Mouse (Mus musculus) embryonic facial prominence, embryonic 12.5 days (tissue): ENCODE measurements at regions not wholly inside any gene's neighbourhood (a gene's known extent, or its start where the extent isn't known, plus 50 kb on each side); places are given as distances from the start of the nearest gene placed in this dataset.

Experiments
- ATAC-seq: fragments of 200-750 bp; cut with Nextera tagmentation; 2 replicates; pipeline ENCODE4 v1.8.0; 2017; ENCODE audit not compliant: insufficient number of reproducible peaks, insufficient read depth, low FRiP score, low TSS enrichment
- H3K27ac ChIP-seq: fragments of 300-500 bp; sonication (generic); 2 replicates; pipeline ENCODE4 v1.5.1; 2016; ENCODE audit warnings: mild to moderate bottlenecking
- H3K27me3 ChIP-seq: fragments of 300-500 bp; sonication (generic); 2 replicates; pipeline ENCODE4 v1.6.1; 2016; ENCODE audit warnings: mild to moderate bottlenecking, moderate library complexity
- H3K36me3 ChIP-seq: fragments of 300-500 bp; sonication (generic); 2 replicates; pipeline ENCODE4 v1.6.1; 2016; ENCODE audit warnings: mild to moderate bottlenecking
- H3K4me1 ChIP-seq: fragments of 300-500 bp; sonication (generic); 2 replicates; pipeline ENCODE4 v1.6.1; 2016
- H3K4me2 ChIP-seq: fragments of 300-500 bp; sonication (generic); replicated peaks from 2 replicates; pipeline ENCODE4 v1.6.1; 2016; ENCODE audit warnings: mild to moderate bottlenecking, moderate library complexity
- H3K4me3 ChIP-seq: fragments of 300-500 bp; sonication (generic); 2 replicates; pipeline ENCODE4 v1.5.1; 2016; ENCODE audit warnings: mild to moderate bottlenecking
- H3K9ac ChIP-seq: fragments of 300-500 bp; sonication (generic); 2 replicates; pipeline ENCODE4 v1.6.1; 2016; ENCODE audit warnings: mild to moderate bottlenecking, moderate library complexity
- H3K9me3 ChIP-seq: fragments of 300-500 bp; sonication (generic); 2 replicates; pipeline ENCODE4 v1.6.1; 2016; ENCODE audit warnings: mild to moderate bottlenecking, moderate library complexity
- WGBS: fragments of 180-500 bp; shearing (Covaris S2); methylation state at CpG from one replicate; pipeline ENCODE4 v1.1.7; 2016; 5-methylcytosine and 5-hydroxymethylcytosine counted together

DNA sequence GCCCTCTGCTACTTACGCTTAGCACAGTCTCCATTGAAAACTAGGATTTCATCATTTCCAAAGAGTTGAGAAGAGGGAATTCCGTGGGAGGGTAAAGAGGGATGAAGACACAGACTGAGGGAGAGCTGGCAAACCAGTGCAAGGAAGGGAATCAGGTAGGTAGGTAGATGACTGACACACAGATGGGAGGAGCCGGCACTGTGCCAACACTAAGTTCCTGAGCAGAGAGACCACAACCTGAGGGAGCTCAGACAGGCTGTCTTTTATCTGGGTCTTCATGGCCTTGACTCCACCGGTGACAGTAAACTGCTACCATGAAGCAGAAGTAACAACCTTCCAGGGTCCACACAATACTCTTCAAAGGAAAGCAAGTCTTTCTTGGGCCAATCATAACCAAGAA, 200.2 kb upstream of the Smim15 start:
- peaks cover 35% of the 10 kb centered on the region for H3K4me1 ChIP-seq
- no peak overlapping the region for H3K27ac ChIP-seq
- H3K9me3 ChIP-seq = no peaks in the 10 kb centered on the region
- 88% methylated on average over 4 of the region's 4 CpGs for WGBS
- no peak for ATAC-seq
- no peaks in the 10 kb centered on the region for H3K27me3 ChIP-seq
- no peak overlapping the region for H3K4me2 ChIP-seq
- H3K36me3 ChIP-seq = no peaks in the 10 kb centered on the region
- no peak overlapping the region for H3K9ac ChIP-seq
- no peak overlapping the region for H3K4me3 ChIP-seq

DNA sequence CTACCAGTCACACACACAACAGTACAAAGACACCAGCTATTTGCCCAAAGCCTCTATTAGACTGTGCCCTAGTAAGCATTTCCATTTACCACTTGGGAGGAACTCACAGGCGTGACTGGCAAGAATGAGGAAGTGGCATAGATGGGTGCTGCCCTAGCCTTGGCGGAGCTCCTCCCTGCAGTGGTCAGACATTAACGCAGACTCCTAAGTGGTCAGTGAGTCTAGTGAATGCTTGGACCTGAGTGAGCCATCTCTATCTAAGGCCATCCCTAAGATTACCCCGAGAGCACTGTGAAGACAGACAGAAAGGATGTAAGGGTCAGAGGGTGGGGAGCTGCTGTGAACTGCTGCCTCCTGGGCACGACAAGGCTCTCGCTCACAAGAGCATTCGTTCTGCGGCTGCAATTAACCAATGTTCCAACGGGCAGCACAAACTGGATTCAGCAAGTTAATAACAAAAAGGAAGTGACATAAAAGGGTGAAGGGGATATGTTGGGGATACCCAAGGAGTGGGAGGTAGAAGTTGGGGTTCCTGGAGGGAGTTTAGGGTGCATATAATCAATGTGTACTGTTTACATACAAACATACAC, 206.0 kb upstream of the Smim15 start:
- H3K4me2 ChIP-seq = no peak overlapping the region
- no peaks in the 10 kb centered on the region for H3K27me3 ChIP-seq
- H3K4me3 ChIP-seq = no peak overlapping the region
- no peak overlapping the region for H3K9ac ChIP-seq
- ATAC-seq = no peak
- H3K9me3 ChIP-seq = no peaks in the 10 kb centered on the region
- H3K36me3 ChIP-seq = no peaks in the 10 kb centered on the region
- peaks cover 24% of the 10 kb centered on the region for H3K4me1 ChIP-seq
- WGBS = 81% methylated on average over 9 of the region's 9 CpGs
- H3K27ac ChIP-seq = no peak overlapping the region

- Histone ChIP-seq H3K9me3 (no peaks in the 10 kb centered on the region), H3K27me3 (no peaks in the 10 kb centered on the region), H3K36me3 (no peaks in the 10 kb centered on the region), H3K27ac (no peak overlapping the region), H3K4me3 (no peak overlapping the region), H3K4me2 (no peak overlapping the region), H3K4me1 (peaks cover 18% of the 10 kb centered on the region; the same call in 1 of the 2 replicates), H3K9ac (no peak overlapping the region)
- WGBS = 46% methylated on average over 5 of the region's 5 CpGs
- ATAC-seq = no peak
Observed at GRCm38 (mm10) chr13:107837206-107837952, 206.9 kb upstream of the Smim15 start.

DNA sequence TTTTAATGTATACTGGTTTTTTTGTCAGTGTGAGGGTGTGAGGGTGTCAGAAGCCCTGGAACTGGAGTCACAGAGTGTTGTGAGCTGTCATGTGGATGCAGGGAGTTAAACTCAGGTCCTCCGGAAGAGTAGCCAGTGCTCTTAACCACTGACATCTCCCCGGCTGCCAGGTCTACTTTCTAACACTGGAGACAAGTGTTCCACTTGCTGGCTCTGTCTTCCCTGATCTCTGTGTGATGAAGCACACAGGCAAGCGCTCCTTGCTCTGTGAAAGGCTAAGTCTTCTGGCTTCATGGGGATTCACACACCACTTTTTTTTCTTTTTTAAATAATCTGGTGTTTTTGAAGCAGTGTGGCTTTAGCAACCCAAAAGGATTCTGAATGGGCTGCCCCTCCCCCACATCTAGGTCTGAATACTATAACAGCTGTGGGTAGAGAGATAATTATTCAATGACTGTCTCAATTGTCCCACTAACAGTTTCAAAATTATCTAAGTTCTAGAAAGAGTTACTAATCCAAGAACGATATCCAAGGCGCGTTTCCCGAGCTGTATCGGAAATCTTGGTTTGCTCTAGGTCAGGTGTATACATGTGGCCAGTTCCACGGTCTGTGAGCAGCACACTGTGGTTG, 208.4 kb upstream of the Smim15 start:
- peaks cover 28% of the 10 kb centered on the region for H3K4me1 ChIP-seq
- WGBS = 58% methylated on average over 9 of the region's 9 CpGs
- no peaks in the 10 kb centered on the region for H3K36me3 ChIP-seq

DNA sequence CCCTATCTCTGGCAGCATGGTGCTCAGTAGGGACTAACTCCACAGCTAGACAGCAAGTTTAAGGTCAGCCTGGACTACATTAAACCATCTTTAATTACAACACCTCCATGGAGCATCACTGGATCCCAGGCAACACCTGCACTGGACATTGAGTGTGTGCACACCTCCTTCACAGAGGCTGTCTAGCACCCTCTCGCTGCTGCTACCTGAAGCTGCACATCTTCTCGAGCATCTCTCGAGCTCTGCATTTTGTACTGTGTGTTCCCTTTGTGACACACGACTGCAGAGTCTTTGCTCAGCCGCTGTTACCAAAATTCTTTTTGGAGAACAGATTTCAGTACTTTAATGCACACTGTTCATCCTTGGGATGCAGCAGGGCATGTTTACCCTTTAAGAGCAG, 212.2 kb upstream of the Smim15 start:
- no peak overlapping the region; the same call in 1 of the 2 replicates for H3K27ac ChIP-seq
- peaks cover 22% of the 10 kb centered on the region for H3K4me1 ChIP-seq

More for the DNA sequence above, 208.4 kb upstream of the Smim15 start:
- no peaks in the 10 kb centered on the region for H3K9me3 ChIP-seq
- no peak overlapping the region for H3K27ac ChIP-seq
- H3K4me2 ChIP-seq = no peak overlapping the region
- H3K4me3 ChIP-seq = no peak overlapping the region
- H3K9ac ChIP-seq = no peak overlapping the region
- ATAC-seq = no peak
- H3K27me3 ChIP-seq = no peaks in the 10 kb centered on the region

GRCm38 (mm10) chr13:107831221-107831681, 213.0 kb upstream of the Smim15 start:
- Histone ChIP-seq H3K9me3 (no peaks in the 10 kb centered on the region), H3K27me3 (no peaks in the 10 kb centered on the region), H3K9ac (no peak overlapping the region), H3K4me2 (peak overlapping the region; percentile 45), H3K36me3 (no peaks in the 10 kb centered on the region), H3K4me1 (peaks cover 26% of the 10 kb centered on the region), H3K4me3 (peak overlapping the region; percentile 12; the same call in 1 of the 2 replicates), H3K27ac (no peak overlapping the region)
- WGBS = under 1% methylated on average over 17 of the region's 17 CpGs
- peak; percentile 100 for ATAC-seq

More for the DNA sequence above, 212.2 kb upstream of the Smim15 start:
- Histone ChIP-seq H3K27me3 (no peaks in the 10 kb centered on the region), H3K9me3 (no peaks in the 10 kb centered on the region), H3K4me2 (no peak overlapping the region), H3K4me3 (no peak overlapping the region), H3K36me3 (no peaks in the 10 kb centered on the region), H3K9ac (no peak overlapping the region)
- no peak for ATAC-seq
- WGBS = 58% methylated on average over 5 of the region's 5 CpGs

- Histone ChIP-seq H3K36me3 (no peaks in the 10 kb centered on the region), H3K27me3 (no peaks in the 10 kb centered on the region), H3K4me2 (no peak overlapping the region), H3K9ac (no peak overlapping the region), H3K4me1 (peaks cover 26% of the 10 kb centered on the region), H3K4me3 (no peak overlapping the region), H3K9me3 (no peaks in the 10 kb centered on the region), H3K27ac (no peak overlapping the region)
- ATAC-seq = no peak
- 30% methylated on average over 2 of the region's 2 CpGs for WGBS
Observed at GRCm38 (mm10) chr13:107830281-107830680, 214.0 kb upstream of the Smim15 start.

DNA sequence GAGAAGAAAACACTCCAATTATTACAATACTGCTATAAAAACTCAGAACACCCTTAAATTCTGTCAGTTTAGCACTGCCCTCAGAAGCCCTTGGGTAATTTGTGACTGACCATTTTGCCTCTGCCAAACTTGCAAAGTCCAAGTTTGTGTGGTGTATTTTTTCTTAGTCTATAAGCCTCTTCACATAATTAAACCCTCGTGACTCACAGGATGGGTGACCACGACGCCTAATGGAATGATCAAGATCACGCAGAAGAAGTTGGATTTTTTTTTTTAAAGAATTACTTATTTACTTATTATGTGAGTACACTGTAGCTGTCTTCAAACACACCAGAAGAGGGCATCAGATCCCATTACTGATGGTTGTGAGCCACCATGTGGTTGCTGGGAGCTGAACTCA, 214.4 kb upstream of the Smim15 start:
- WGBS = 86% methylated on average over 4 of the region's 4 CpGs
- H3K9ac ChIP-seq = no peak overlapping the region
- peaks cover 26% of the 10 kb centered on the region for H3K4me1 ChIP-seq
- no peak overlapping the region for H3K4me3 ChIP-seq
- H3K9me3 ChIP-seq = no peaks in the 10 kb centered on the region
- H3K36me3 ChIP-seq = no peaks in the 10 kb centered on the region
- no peak overlapping the region for H3K27ac ChIP-seq
- H3K4me2 ChIP-seq = no peak overlapping the region
- ATAC-seq = no peak
- no peaks in the 10 kb centered on the region for H3K27me3 ChIP-seq

DNA sequence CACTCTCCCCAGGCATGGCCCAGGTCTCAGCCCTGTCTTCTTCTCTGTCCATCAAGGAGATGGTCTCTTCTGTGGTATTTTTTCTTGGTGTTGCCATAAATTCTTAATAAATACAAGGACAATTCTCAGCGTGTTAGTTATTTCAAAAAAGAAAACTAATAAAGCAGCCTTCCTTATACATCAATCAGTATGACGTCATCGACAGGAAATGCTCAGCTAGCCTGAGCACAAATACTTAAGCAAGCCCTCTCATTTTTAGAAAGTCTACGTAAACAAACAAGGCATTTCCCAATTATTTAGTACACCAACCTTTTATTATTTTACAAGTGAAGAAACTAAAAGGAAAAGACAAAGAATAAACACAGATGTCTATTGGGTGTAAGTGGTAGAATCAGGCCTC, 218.6 kb upstream of the Smim15 start:
- Histone ChIP-seq H3K36me3 (no peaks in the 10 kb centered on the region), H3K9me3 (no peaks in the 10 kb centered on the region), H3K4me3 (no peak overlapping the region), H3K27me3 (no peaks in the 10 kb centered on the region), H3K9ac (no peak overlapping the region), H3K4me1 (peaks cover 20% of the 10 kb centered on the region), H3K4me2 (no peak overlapping the region), H3K27ac (no peak overlapping the region)
- ATAC-seq = no peak
- 84% methylated on average over 4 of the region's 4 CpGs for WGBS

DNA sequence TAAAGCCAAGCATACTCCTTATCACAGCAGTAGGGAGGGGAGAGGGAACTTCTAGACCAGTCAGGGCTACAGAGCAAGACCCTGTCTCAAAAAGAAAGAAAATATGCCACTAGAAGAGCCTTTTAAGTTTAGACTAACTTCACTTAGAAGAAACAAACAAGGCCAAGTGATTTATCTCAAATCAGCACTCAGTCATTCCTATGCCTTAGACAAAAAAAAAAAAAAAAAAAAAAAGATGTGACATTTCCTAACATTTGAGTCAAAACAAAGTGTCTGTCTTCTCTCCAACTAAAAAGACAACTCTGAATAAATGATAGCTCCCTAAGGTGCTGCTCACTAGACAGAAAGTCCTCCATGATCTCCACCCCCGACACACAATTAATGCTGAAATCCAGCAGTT, 220.9 kb upstream of the Smim15 start:
- no peak for ATAC-seq
- Histone ChIP-seq H3K27me3 (no peaks in the 10 kb centered on the region), H3K4me2 (no peak overlapping the region), H3K9me3 (no peaks in the 10 kb centered on the region), H3K4me1 (peaks cover 20% of the 10 kb centered on the region), H3K36me3 (no peaks in the 10 kb centered on the region), H3K9ac (no peak overlapping the region), H3K4me3 (no peak overlapping the region), H3K27ac (no peak overlapping the region)
- 91% methylated on average over 1 of the region's 1 CpGs for WGBS

DNA sequence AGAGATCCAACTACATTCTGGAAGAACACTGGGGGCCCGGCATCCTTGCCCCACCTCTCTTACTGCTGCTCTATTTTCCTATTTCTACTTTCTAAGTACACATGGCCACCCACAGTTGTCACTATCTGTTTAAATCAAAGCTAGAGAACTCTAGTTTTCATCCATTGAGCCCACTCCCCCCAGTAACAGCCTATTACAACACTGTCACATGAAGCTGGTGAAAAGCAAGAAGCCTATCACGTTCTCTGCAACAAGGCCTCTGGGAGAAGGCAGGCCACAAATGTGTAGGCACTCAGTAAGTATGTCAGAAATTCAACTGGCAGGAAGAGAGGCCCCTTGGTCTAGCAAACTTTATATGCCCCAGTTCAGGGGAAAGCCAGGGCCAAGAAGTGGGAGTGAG, 222.0 kb upstream of the Smim15 start:
- Histone ChIP-seq H3K4me3 (no peak overlapping the region), H3K36me3 (no peaks in the 10 kb centered on the region), H3K9ac (no peak overlapping the region), H3K27ac (0 out of 2 replicates have a peak overlapping the region, but pooled peaks have one; percentile 11), H3K9me3 (no peaks in the 10 kb centered on the region), H3K4me2 (no peak overlapping the region), H3K4me1 (peaks cover 20% of the 10 kb centered on the region), H3K27me3 (no peaks in the 10 kb centered on the region)
- 48% methylated on average over 2 of the region's 2 CpGs for WGBS
- ATAC-seq = no peak
